Mouse (Mus musculus) E14TG2a.4 (cell line): ENCODE measurements around the gene Kctd2.

Experiments used
- CTCF ChIP-seq: conservative IDR thresholded peaks from 2 replicates; pipeline ENCODE4 v1.5.1; 2014; ENCODE audit warnings: low read length
- NANOG ChIP-seq: IDR thresholded peaks from 2 replicates; pipeline ENCODE4 v1.6.1; 2014; ENCODE audit warnings: borderline replicate concordance, low read length, mixed read lengths
- POU5F1 ChIP-seq: IDR thresholded peaks from 2 replicates; pipeline ENCODE4 v1.6.1; 2014; ENCODE audit warnings: low read length, borderline replicate concordance

DNA sequence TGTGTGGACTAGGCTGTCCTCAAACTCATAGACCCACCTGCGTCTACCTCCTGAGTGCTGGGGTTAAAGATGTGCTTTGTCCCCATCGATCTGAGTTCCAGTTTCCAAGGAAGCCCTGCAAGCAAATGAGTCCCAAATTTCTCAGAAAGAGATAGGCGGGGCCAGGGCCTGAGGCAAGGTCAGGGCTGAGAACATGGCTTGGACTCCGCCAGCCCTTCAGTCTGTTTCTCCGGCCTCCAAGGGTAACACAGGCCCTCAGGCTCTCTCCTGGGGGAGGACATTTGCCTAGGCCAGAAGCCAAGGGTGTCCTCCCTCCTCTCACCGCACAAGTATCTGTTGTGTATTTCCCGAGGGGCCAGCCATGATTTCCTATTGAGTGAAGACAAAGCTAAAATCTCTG is 52.3 kb downstream of the Kctd2 start:
- TF ChIP-seq CTCF (no peak), POU5F1 (no peak), NANOG (no peak)
